Mouse (Mus musculus): ENCODE measurements around the gene Pfdn6.
"Not testable (repeated sequence)": the region's sequence is repeated elsewhere in the genome, so short reads cannot be mapped to it uniquely, and the experiment has no call there.

Gene Pfdn6

DNA sequence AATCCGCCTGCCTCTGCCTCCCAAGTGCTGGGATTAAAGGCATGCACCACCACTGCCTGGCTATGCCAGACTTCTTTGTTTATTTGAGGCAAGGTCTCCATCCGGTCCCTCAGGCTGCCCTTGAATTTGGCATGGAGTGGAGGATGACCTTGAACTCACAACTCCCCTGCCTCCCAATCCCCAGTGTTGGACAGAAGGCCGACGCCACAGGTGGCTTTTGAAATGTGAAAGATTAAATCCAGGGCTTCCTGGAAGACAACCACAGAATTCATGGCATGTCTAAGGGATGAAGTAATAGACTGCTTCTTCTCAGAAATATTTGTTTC is 39.2 kb downstream of the Pfdn6 start:
- in situ Hi-C loops (cut with MboI; ENCODE audit: low sequenced_read_pairs), result no loop called here

DNA sequence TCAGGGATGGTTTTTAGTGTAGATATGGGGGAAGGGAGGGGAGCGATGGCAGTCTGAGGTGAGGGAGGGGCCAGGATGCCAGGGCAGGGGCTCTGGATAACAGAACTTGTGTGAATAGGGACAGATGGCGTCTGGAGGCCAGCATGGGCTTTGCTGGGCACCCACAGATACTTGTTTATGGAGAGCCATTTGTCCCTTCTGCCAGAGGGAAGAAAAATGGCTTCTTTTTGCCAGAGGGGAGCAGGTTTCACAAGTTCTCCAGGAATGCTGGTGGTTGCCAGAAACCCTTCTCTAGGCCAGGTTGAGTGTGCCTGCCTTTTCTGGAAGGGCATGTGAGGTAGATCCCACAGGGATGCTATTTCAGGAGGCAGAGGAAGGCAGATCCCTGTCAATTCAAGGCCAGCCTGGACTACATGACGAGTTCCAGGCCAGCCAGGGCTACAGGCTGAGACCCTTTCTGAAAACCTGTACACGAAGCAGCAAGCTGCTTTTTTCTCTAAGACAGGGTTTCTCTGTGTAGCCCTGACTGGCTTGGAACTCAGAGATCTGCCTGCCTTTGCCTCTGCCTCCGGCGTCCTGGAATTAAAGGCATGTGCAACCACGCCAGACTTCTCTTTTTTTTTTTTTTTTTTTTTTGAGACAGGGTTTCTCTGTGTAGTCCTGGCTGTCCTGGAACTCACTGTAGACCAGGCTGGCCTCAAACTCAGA is 39.7 kb downstream of the Pfdn6 start:
- in situ Hi-C loops (cut with MboI; ENCODE audit: low sequenced_read_pairs), result no loop called here

DNA sequence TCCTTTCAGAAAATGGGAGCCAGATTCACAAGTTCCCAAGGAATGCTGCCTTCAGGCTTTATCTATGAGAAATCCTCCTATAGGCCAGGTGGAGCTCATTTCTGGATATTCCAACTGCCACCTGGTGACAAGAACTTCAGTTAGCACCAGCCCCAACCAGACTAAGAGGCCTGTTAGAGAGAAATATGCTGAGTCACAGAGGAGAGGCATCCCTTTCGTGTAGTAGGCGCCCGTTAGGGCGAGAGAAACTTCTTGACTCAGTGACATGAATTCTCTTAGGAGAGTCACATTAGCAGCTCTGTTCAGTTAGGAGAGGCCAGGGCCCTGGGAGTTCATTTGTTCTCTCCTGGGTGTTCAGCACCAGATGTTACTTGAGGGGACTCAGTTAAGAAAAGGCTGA is 40.5 kb downstream of the Pfdn6 start:
- in situ Hi-C loops (cut with MboI; ENCODE audit: low sequenced_read_pairs), result no loop called here

DNA sequence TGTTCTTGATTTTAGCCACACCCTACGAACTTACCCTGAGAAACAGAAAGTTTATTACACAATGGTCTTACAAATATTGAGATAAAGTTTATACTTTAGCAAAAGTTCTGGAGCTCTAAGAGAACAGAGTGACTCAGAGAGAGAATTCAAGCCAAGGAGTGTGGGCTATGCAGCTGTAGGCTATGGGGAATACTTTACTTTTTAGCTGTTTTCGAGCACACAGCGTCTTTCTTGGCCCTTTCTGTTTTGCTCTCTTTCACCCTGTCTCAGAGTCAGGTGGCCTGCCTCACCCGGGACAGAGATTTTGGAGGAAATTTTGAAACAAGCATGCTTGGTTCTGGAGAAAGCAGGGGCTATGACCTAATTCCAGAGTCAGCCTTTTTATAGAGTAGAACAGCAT is 42.0 kb downstream of the Pfdn6 start:
- in situ Hi-C loops (cut with MboI; ENCODE audit: low sequenced_read_pairs), result not testable (repeated sequence)

DNA sequence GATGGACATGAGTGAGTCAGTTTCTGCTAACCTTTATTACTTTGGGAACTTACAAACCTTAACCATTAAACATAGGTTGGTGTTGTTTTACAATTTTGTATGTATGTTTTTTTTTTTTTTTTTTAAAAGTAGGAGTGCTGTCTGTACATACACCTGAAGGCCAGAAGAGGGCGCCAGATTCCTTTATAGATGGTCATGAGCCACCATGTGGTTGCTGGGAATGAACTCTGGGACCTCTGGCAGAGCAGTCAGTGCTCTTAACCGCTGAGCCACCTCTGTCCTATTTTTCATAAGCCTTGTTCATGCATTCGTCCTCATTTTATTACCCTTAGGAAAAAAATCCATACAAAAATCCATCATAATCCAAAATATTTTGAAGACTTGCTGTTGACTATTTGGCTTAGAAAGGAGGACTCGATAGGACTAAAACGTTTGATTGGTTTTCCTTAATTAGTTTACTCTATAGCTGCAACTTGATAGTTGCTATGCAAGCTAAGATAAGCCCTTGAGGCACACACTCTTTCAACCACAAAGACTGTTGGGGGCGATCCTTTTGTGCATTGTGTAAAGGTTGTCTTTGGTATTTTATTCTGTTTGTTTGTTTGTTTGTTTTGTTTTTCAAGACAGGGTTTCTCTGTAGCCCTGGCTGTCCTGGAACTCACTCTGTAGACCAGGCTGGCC is 42.9 kb downstream of the Pfdn6 start:
- in situ Hi-C loops (cut with MboI; ENCODE audit: low sequenced_read_pairs), result no loop called here

DNA sequence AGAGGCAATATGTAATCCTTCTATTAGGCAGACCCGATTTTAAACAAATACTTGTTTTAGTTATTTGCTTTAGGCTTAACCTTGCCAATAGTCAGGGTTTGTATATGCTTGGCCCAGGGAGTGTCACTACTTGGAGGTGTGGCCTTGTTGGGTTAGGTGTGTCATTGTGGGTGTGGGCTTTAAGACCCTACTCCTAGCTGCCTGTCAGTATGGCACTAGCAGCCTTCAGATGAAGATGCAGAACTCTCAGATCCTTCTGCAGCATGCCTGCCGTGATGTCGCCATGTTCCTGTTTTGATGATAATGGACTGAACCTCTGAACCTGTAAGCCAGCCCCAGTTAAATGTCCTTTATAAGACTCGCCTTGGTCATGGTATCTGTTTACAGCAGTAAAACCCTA is 47.1 kb downstream of the Pfdn6 start:
- in situ Hi-C loops (cut with MboI; ENCODE audit: low sequenced_read_pairs), result not testable (repeated sequence)

DNA sequence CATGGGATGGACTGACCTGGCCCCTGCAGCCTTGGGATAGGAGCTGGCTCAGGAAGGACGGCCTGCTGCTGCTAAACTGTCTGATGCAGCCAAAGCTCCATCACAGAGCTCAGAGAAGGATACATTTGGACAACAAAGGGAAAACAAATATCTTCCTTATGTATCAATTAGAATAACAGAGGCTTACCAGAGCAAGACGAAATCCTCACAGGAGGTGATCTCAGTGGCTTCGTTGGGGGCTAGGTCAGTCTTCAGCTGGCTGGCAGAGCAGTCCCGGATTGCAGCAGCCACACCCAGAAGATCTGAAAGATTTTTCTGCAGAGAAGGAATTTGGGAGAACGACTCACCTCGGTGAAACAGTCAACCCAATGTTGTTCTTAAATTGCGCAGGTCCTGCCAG is 47.7 kb downstream of the Pfdn6 start:
- in situ Hi-C loops (cut with MboI; ENCODE audit: low sequenced_read_pairs), result no loop called here

DNA sequence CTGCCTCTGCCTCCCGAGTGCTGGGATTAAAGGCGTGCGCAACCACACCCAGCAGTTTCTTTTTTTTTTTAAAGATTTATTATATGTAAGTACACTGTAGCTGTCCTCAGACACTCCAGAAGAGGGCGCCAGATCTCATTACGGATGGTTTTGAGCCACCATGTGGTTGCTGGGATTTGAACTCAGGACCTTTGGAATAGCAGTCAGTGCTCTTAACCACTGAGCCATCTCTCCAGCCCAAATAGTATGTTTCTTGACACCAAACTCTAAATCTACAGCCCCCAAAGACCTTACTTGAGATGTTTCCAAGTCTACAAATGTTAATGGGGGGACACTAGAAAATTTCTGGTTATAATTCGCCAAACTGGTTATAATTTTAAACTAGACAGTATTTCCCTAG is 48.3 kb downstream of the Pfdn6 start:
- in situ Hi-C loops (cut with MboI; ENCODE audit: low sequenced_read_pairs), result not testable (repeated sequence)

DNA sequence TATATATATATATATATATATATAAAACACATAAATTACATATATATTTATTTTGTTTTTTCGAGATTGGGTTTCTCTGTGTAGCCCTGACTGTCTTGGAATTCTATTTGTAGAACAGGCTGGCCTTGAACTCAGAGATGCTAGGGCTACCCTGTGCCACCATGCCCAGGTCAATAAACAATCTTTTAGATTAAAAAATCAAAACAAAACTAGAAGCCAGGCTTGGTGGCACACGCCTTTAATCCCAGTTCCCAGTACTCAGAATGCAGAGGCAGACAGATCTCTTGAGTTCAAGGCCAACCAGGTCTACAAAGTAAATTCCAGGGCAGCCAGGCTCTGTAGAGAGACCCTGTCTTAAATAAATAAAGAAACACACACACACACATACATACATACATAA is 48.8 kb downstream of the Pfdn6 start:
- in situ Hi-C loops (cut with MboI; ENCODE audit: low sequenced_read_pairs), result no loop called here

DNA sequence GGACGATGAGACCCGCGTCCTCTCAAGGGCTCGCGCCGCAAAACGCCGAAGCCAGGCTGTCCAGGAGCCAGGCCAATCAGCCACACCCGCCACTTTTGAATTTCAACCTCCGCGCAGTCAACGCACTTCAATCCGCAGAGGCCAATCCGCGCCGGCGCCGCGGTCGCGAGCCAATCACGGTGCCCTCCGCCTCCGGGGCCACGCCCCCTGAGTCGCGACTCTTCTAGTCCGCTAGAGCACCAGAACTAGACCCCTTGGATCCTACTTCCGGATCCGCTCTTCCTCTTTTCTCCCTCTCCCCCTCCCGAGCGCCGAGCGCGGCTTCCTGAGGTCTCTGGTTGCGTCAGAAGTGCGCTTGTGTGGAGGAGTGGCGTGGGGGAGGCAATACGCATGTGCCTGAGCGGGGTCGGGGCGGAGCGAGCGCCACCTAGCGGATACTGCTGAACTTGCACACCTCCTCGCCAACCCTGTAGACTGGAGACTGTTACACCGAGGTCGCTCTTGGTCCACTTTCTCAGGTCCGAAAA is 49.5 kb downstream of the Pfdn6 start, which contains the start of gene Kifc1:
Gene Kifc1 (minus strand): TSS at position 129 of the 527 bp plus-strand sequence.
- in situ Hi-C loops (cut with MboI; ENCODE audit: low sequenced_read_pairs), result no loop called here

DNA sequence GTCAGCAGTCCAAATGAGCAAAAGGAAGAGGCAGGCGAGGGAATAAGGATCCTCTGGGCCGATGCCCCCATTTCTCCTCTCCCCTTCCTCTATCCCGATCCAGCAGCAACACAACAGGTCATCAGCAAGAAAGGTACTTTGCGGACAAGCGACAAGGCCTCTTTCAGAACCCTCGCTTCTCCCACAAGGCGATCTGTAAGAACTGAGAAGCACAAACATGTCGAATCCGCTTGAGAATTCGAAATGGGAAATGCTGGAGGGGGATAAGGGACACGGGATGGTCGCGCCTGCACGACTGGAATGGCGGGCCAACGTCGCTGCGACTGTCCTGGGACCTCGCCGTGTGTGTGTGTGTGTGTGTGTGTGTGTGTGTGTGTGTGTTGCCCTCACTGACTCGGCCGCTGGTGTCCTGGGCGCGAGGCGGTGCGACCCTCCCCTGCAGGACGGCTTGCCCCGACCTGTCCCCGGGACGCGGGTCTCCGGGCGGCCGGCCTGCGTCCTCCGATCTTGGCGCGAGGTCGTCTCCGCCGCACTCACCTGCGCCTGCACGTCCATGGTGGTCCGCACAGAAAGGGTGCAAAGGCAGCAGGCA is 50.1 kb downstream of the Pfdn6 start:
- in situ Hi-C loops (cut with MboI; ENCODE audit: low sequenced_read_pairs), result not testable (repeated sequence)

Data from CH12F3 (cell line).